Mouse (Mus musculus): ENCODE data around the gene Gstt3. TPM values are rescaled to one million over a fixed set of nuclear protein-coding genes. Genes with fewer than 3 reads are reported as not detected.

Gstt3 gene
- 1 to 10 TPM in 1 of 2 experiments, under 1 TPM in 1; 0.91 to 2.0 TPM for total RNA-seq (2021)

- DNase-seq (ENCODE audit: low spot score in 2 of 2) = no peak
- intact Hi-C loops (cut with DNase I) = no loop called here
These were observed at the start of gene Gstt3, which contains the start of gene Gm20441 for GRCm38 (mm10) chr10:75780769-75781578. Gene Gstt3 (minus strand): TSS chr10:75781414. Gene Gm20441 (minus strand): TSS chr10:75780954.

- intact Hi-C loops (cut with DNase I) = loop anchor here (5.0 kb wide), 1 partner anchor 88 kb away; no protein-coding TSS in a partner anchor
- DNase-seq (ENCODE audit: low spot score in 2 of 2) = no peak
These were observed 49.1 kb upstream of the Gstt3 start for GRCm38 (mm10) chr10:75830275-75830670.

- intact Hi-C loops (cut with DNase I) = loop anchor here (5.0 kb wide), 1 partner anchor 87 kb away; no protein-coding TSS in a partner anchor
- DNase-seq (ENCODE audit: low spot score in 2 of 2) = no peak
These were observed 48.5 kb upstream of the Gstt3 start for GRCm38 (mm10) chr10:75829529-75830274.

- intact Hi-C loops (cut with DNase I) = no loop called here
- DNase-seq (ENCODE audit: low spot score in 2 of 2) = peak; percentile 26 to 51
These were observed 47.3 kb upstream of the Gstt3 start for GRCm38 (mm10) chr10:75828500-75828931.

- DNase-seq (ENCODE audit: low spot score in 2 of 2) = no peak
- intact Hi-C loops (cut with DNase I) = no loop called here
These were observed 46.6 kb upstream of the Gstt3 start for GRCm38 (mm10) chr10:75827668-75828360.

- DNase-seq (ENCODE audit: low spot score in 2 of 2) = no peak
These were observed 43.3 kb upstream of the Gstt3 start for GRCm38 (mm10) chr10:75824530-75824929.

GRCm38 (mm10) chr10:75823782-75824181, 42.6 kb upstream of the Gstt3 start:
- no peak for DNase-seq (ENCODE audit: low spot score in 2 of 2)
- intact Hi-C loops (cut with DNase I) = no loop called here

More at GRCm38 (mm10) chr10:75824530-75824929, 43.3 kb upstream of the Gstt3 start:
- intact Hi-C loops (cut with DNase I) = no loop called here

- DNase-seq (ENCODE audit: low spot score in 2 of 2) = no peak
- intact Hi-C loops (cut with DNase I) = no loop called here
These were observed 41.2 kb upstream of the Gstt3 start, which contains the start of gene Gstt4 for GRCm38 (mm10) chr10:75822443-75822842. Gene Gstt4 (minus strand): TSS chr10:75822543.

- intact Hi-C loops (cut with DNase I) = no loop called here
- no peak for DNase-seq (ENCODE audit: low spot score in 2 of 2)
These were observed 38.7 kb upstream of the Gstt3 start for GRCm38 (mm10) chr10:75819882-75820281.

- intact Hi-C loops (cut with DNase I) = no loop called here
- DNase-seq (ENCODE audit: low spot score in 2 of 2) = no peak
These were observed 37.4 kb upstream of the Gstt3 start for GRCm38 (mm10) chr10:75818641-75819040.

- intact Hi-C loops (cut with DNase I) = no loop called here
- no peak for DNase-seq (ENCODE audit: low spot score in 2 of 2)
These were observed 23.0 kb upstream of the Gstt3 start for GRCm38 (mm10) chr10:75804217-75804616.

GRCm38 (mm10) chr10:75798176-75798696, 17.0 kb upstream of the Gstt3 start, which contains the start of gene Gstt1:
Gene Gstt1 (minus strand): TSS chr10:75798584.
- DNase-seq (ENCODE audit: low spot score in 2 of 2) = peak; percentile 17 to 24
- intact Hi-C loops (cut with DNase I) = no loop called here

GRCm38 (mm10) chr10:75797619-75798175, 16.5 kb upstream of the Gstt3 start:
- peak; percentile 59 to 60 for DNase-seq (ENCODE audit: low spot score in 2 of 2)
- intact Hi-C loops (cut with DNase I) = no loop called here

- intact Hi-C loops (cut with DNase I) = no loop called here
- DNase-seq (ENCODE audit: low spot score in 2 of 2) = no peak
These were observed 15.7 kb upstream of the Gstt3 start for GRCm38 (mm10) chr10:75796731-75797516.

GRCm38 (mm10) chr10:75794880-75795279, 13.7 kb upstream of the Gstt3 start:
- intact Hi-C loops (cut with DNase I) = no loop called here
- no peak for DNase-seq (ENCODE audit: low spot score in 2 of 2)

GRCm38 (mm10) chr10:75790773-75791172, 9.6 kb upstream of the Gstt3 start:
- no peak for DNase-seq (ENCODE audit: low spot score in 2 of 2)
- intact Hi-C loops (cut with DNase I) = no loop called here

GRCm38 (mm10) chr10:75789841-75790240, 8.6 kb upstream of the Gstt3 start:
- intact Hi-C loops (cut with DNase I) = no loop called here
- DNase-seq (ENCODE audit: low spot score in 2 of 2) = no peak

GRCm38 (mm10) chr10:75789081-75789735, 8.0 kb upstream of the Gstt3 start:
- DNase-seq (ENCODE audit: low spot score in 2 of 2) = no peak
- intact Hi-C loops (cut with DNase I) = no loop called here

Data from left cerebral cortex, postnatal 36 days (tissue).